Mouse (Mus musculus) kidney, postnatal 0 days (tissue): ENCODE data around the gene Tnip3. TPM values are rescaled to one million over a fixed set of nuclear protein-coding genes. Genes with fewer than 3 reads are reported as not detected.

ENCODE experiments used
- ATAC-seq: fragments of 200-750 bp; cut with Nextera tagmentation; replicated peaks from 2 replicates; pipeline ENCODE4 v1.8.0; 2017; ENCODE audit warnings: low read depth, moderate number of reproducible peaks, moderate TSS enrichment, moderate library complexity; ENCODE audit not compliant: low FRiP score
- DNase-seq: peaks from one replicate; pipeline ENCODE4 v3.0.0-alpha.2; 2016; ENCODE audit warnings: low spot score
- H3K27ac ChIP-seq: fragments of 300-500 bp; sonication (generic); 2 replicates; pipeline ENCODE4 v1.5.1; 2014; ENCODE audit warnings: mild to moderate bottlenecking
- H3K27me3 ChIP-seq: fragments of 300-500 bp; sonication (generic); 2 replicates; pipeline ENCODE4 v1.6.1; 2014; ENCODE audit warnings: low read length, mixed read lengths; ENCODE audit not compliant: insufficient read depth
- H3K36me3 ChIP-seq: fragments of 300-500 bp; sonication (generic); 2 replicates; pipeline ENCODE4 v1.6.1; 2014; ENCODE audit warnings: low read length, mixed read lengths; ENCODE audit not compliant: insufficient read depth
- H3K4me1 ChIP-seq: fragments of 300-500 bp; sonication (generic); replicated peaks from 2 replicates; pipeline ENCODE4 v1.6.1; 2014; ENCODE audit warnings: antibody characterized with exemption, low read length, mixed read lengths; ENCODE audit not compliant: insufficient read depth
- H3K4me2 ChIP-seq: fragments of 300-500 bp; sonication (generic); 2 replicates; pipeline ENCODE4 v1.6.1; 2014; ENCODE audit warnings: mild to moderate bottlenecking, low read length, moderate library complexity, mixed read lengths
- H3K4me3 ChIP-seq: fragments of 300-500 bp; sonication (generic); replicated peaks from 2 replicates; pipeline ENCODE4 v1.5.1; 2014; ENCODE audit warnings: low read depth, low read length
- H3K9ac ChIP-seq: fragments of 300-500 bp; sonication (generic); 2 replicates; pipeline ENCODE4 v1.6.1; 2014; ENCODE audit warnings: low read depth, low read length
- H3K9me3 ChIP-seq: fragments of 300-500 bp; sonication (generic); replicated peaks from 2 replicates; pipeline ENCODE4 v1.6.1; 2016; ENCODE audit warnings: low read length, inconsistent platforms, mixed read lengths
- CTCF ChIP-seq: IDR thresholded peaks from 2 replicates; pipeline ENCODE4 v1.5.1; 2016; ENCODE audit warnings: antibody characterized with exemption, low read depth, mild to moderate bottlenecking, moderate library complexity
- WGBS: fragments of 180-500 bp; shearing (Covaris S2); extraction: QIAGEN DNeasy Blood & Tissue Kit; methylation state at CpG from one replicate; pipeline ENCODE4 v1.1.7; 2014; 5-methylcytosine and 5-hydroxymethylcytosine counted together
- polyA plus RNA-seq: library from polyadenylated mRNA; unstranded; fragments of >200 nt; fragmentation: Nextera tagmentation; extraction: Ambion mirVana; gene quantifications from 2 replicates; pipeline ENCODE4 v1.2.1, GENCODE M21; 2015

The Tnip3 gene
- polyA plus RNA-seq, 1 experiment from 2014 or later: 0.16 TPM

DNA sequence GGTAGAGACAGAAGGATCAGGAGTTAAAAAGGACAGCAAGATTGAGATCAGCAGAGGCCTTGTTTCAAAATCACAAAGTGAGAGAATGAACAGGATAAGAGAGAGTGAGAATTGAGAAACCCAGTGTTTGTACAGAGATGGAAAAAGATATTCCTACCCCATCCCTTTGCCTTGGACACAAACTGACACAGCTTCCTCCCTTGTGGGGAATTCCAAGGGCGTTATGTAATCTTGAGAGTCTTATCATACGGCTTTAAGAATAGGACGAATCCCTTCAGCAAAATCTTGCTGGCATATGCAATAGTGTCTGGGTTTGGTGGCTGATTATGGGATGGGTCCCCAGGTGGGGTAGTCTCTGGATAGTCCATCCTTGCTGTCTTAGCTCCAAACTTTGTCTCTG lies 16.0 kb downstream of the Tnip3 start:
- TF ChIP-seq CTCF: no peak
- Histone ChIP-seq H3K36me3 (no peaks in the 10 kb centered on the region), H3K27ac (no peak overlapping the region), H3K27me3 (no peaks in the 10 kb centered on the region), H3K4me3 (no peak overlapping the region), H3K9ac (no peak overlapping the region), H3K4me2 (no peak overlapping the region), H3K9me3 (no peaks in the 10 kb centered on the region), H3K4me1 (no peaks in the 10 kb centered on the region)
- DNase-seq: no peak
- ATAC-seq: no peak
- WGBS: 77% methylated on average over 3 of the region's 3 CpGs

DNA sequence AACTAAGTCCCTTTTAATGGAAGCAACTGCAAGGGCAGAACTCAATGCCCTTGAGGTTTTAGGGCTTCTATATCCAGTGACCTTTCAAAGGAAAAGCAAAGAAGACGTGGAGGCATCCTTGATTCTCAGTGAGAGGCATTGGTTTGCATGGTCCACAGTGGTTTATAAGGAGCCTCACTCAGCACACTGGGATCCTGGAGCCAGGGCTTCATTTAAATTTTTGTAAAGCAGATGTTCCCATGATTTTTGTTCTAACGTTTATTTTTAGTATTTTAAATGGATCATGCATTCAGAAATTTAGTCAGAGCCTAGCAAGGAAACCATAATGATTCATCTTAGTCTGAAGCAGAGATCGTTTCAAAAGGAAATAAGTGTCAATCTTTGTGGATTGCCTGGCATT lies 17.3 kb downstream of the Tnip3 start:
- DNase-seq (no peak), ATAC-seq (no peak)
- TF ChIP-seq CTCF: no peak
- Histone ChIP-seq H3K9ac (no peak overlapping the region), H3K27me3 (no peaks in the 10 kb centered on the region), H3K4me2 (no peak overlapping the region), H3K4me3 (no peak overlapping the region), H3K4me1 (no peaks in the 10 kb centered on the region), H3K27ac (no peak overlapping the region), H3K9me3 (no peaks in the 10 kb centered on the region), H3K36me3 (no peaks in the 10 kb centered on the region)
- 49% methylated on average over 3 of the region's 3 CpGs for WGBS

DNA sequence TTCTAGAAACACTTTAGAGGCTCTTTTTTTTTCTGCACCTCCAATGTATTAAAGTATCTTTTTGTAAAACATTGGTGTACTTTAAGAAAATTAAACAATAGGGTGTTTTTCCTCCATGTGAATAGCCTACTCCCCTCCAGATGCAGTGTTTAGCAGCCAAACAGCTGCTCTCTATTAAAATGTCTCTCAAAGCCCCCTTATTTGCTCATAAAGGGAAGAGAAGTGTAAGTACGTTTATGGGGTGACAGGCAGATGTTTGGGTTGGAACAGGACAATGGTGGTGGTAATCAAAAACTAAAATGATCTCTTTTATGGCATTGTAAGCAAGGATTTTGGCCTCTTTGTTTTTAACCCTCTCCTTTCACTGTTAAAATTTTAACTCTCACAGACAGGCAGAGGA lies 17.8 kb downstream of the Tnip3 start:
- no peaks in the 10 kb centered on the region for H3K9me3 ChIP-seq
- no peak overlapping the region for H3K27ac ChIP-seq
- H3K4me2 ChIP-seq: no peak overlapping the region
- no peaks in the 10 kb centered on the region for H3K27me3 ChIP-seq
- H3K4me1 ChIP-seq: no peaks in the 10 kb centered on the region
- H3K9ac ChIP-seq: no peak overlapping the region
- TF ChIP-seq CTCF: no peak
- peak; percentile 65 for DNase-seq
- H3K36me3 ChIP-seq: no peaks in the 10 kb centered on the region
- no peak overlapping the region for H3K4me3 ChIP-seq
- ATAC-seq: no peak
- WGBS: 19% methylated on average over 1 of the region's 1 CpGs

DNA sequence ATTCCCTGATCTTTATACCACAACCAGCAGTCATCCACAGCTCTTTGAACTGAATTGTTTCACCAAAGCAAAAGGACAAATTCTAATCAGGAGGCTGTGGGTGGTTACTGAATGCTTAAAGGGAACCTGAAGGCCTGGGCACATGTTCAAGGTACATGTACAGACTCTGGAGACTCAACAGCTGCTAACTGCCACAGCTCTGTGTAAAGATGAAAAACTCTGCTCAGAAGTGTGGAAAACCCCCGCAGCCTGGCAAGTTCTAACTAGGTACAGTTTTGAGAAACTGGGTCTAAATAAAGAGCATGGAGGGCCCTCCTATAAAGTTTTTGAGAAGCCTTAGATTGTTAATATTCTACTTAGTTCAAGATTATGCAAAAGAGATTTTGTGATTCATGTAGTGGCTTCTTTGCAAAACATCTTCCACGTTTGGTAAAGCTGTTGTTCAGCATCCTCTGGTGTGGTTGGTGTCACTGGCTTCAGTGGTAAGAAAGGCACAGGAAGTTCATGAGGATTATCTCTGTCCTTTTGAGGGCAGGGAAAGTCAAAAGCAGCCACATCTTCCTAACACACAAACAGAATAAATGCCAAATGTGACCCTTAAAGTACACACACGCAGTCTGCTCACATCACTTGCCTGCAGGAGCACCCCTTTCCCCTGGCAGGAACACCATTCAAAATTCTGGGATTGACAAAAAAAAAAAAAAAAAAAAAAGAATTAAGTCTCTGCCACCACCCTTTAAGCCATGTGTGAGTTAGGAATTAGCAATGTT lies 39.0 kb downstream of the Tnip3 start:
- H3K36me3 ChIP-seq: no peaks in the 10 kb centered on the region
- no peaks in the 10 kb centered on the region for H3K27me3 ChIP-seq
- WGBS: 78% methylated on average over 3 of the region's 3 CpGs
- no peak for DNase-seq
- H3K9ac ChIP-seq: no peak overlapping the region
- H3K4me2 ChIP-seq: no peak overlapping the region
- no peak overlapping the region for H3K27ac ChIP-seq
- no peaks in the 10 kb centered on the region for H3K9me3 ChIP-seq
- H3K4me3 ChIP-seq: no peak overlapping the region
- TF ChIP-seq CTCF: no peak
- no peaks in the 10 kb centered on the region for H3K4me1 ChIP-seq
- no peak for ATAC-seq

DNA sequence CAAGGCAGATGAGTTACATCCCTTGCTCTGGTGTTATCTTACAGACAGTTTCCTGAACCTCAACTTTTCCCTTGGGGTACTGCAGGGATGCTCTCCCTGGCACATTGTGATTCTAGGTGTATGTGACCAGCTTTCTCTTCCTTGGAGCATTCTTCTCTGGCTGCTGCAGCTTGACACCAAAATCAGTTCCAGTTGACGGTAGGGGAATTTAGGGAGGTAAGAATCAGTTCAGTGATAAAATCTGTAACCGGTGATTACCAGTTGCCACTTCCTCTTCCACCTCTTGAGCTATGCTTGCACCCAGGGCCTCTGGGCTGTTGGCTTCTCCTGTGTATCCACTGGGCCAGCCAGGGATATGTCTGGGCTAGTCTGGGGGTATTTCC lies 39.5 kb downstream of the Tnip3 start:
- Histone ChIP-seq H3K27me3 (no peaks in the 10 kb centered on the region), H3K4me2 (no peak overlapping the region), H3K4me1 (no peaks in the 10 kb centered on the region), H3K9me3 (no peaks in the 10 kb centered on the region), H3K9ac (no peak overlapping the region), H3K4me3 (no peak overlapping the region), H3K27ac (no peak overlapping the region), H3K36me3 (no peaks in the 10 kb centered on the region)
- no peak for TF ChIP-seq CTCF
- DNase-seq: no peak
- 34% methylated on average over 2 of the region's 2 CpGs for WGBS
- ATAC-seq: no peak

DNA sequence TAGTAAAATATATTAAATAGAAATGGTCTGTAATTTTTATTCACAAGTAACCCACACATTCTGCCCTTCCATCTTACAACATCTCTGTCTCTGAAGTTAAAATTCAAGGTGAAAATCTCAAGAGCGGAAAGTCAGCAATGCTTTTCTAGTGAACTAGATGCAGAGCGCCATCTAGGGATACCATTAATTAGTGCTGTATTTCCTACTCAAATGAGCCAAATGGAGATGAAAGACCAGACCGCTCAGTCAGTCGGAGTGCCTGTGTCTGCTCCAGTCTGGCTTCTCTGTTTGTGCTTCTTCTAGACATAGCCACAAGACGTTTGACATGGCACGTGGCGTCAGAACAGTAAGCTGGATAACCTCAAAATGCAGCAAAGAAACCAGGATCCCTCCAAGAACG lies 44.6 kb downstream of the Tnip3 start:
- TF ChIP-seq CTCF: peak; percentile 76
- Histone ChIP-seq H3K4me3 (no peak overlapping the region), H3K9me3 (no peaks in the 10 kb centered on the region), H3K36me3 (no peaks in the 10 kb centered on the region), H3K4me2 (no peak overlapping the region), H3K27me3 (no peaks in the 10 kb centered on the region), H3K9ac (no peak overlapping the region), H3K4me1 (no peaks in the 10 kb centered on the region), H3K27ac (no peak overlapping the region)
- WGBS: 25% methylated on average over 8 of the region's 8 CpGs
- ATAC-seq (no peak), DNase-seq (peak; percentile 88)
